Mouse (Mus musculus) ES-E14 (cell line): Measurements from ENCODE around the gene Plekhb2.

ENCODE experiments used
- CHD2 ChIP-seq: IDR thresholded peaks from 2 replicates; pipeline ENCODE4 v1.6.1; 2014; ENCODE audit warnings: mild to moderate bottlenecking, low read depth, low read length, inconsistent platforms
- HCFC1 ChIP-seq: IDR thresholded peaks from 2 replicates; pipeline ENCODE4 v1.6.1; 2012; ENCODE audit warnings: low read length, inconsistent platforms, borderline replicate concordance; ENCODE audit not compliant: insufficient read depth
- ZNF384 ChIP-seq: IDR thresholded peaks from 2 replicates; pipeline ENCODE4 v1.6.1; 2012; ENCODE audit warnings: low read depth, low read length, inconsistent platforms

GRCm38 (mm10) chr1:34883776-34884175 lies 34.0 kb downstream of the Plekhb2 start:
- TF ChIP-seq HCFC1 (no peak), CHD2 (no peak), ZNF384 (no peak)
